Mouse (Mus musculus) G1E (cell line): ENCODE measurements at regions not wholly inside any gene's neighbourhood (a gene's known extent, or its start where the extent isn't known, plus 50 kb on each side); places are given as distances from the start of the nearest gene placed in this dataset.

Source experiments
- CTCF ChIP-seq: IDR thresholded peaks from 2 replicates; pipeline ENCODE4 v1.5.1; 2012; ENCODE audit warnings: low read depth, low read length, inconsistent platforms, mixed read lengths
- GATA1 ChIP-seq: IDR thresholded peaks from 2 replicates; pipeline ENCODE4 v1.6.1; 2012; ENCODE audit warnings: borderline replicate concordance, low read length, inconsistent platforms, mixed read lengths
- TAL1 ChIP-seq: conservative IDR thresholded peaks from 2 replicates; pipeline ENCODE4 v1.6.1; 2012; ENCODE audit warnings: low read depth, low read length, inconsistent platforms, mixed read lengths

GRCm38 (mm10) chr1:75839551-75840223, 293.6 kb downstream of the Slc4a3 start:
- no peak for TF ChIP-seq CTCF
- TF ChIP-seq GATA1: no peak
- TF ChIP-seq TAL1: no peak
